Mouse (Mus musculus) heart, embryonic 12.5 days (tissue): ENCODE data around the gene Taf7l. TPM values are rescaled to one million over a fixed set of nuclear protein-coding genes. Genes with fewer than 3 reads are reported as not detected.

Source experiments
- ATAC-seq: fragments of 200-750 bp; cut with Nextera tagmentation; 2 replicates; pipeline ENCODE4 v1.8.0; 2017; ENCODE audit warnings: moderate TSS enrichment, moderate library complexity; ENCODE audit not compliant: insufficient number of reproducible peaks, low FRiP score
- H3K27ac ChIP-seq: fragments of 300-500 bp; sonication (generic); 2 replicates; pipeline ENCODE4 v1.5.1; 2016; ENCODE audit warnings: mild to moderate bottlenecking, moderate library complexity; ENCODE audit not compliant: poor library complexity, severe bottlenecking
- H3K27me3 ChIP-seq: fragments of 300-500 bp; sonication (generic); replicated peaks from 2 replicates; pipeline ENCODE4 v1.6.1; 2016; ENCODE audit warnings: mild to moderate bottlenecking, moderate library complexity
- H3K36me3 ChIP-seq: fragments of 300-500 bp; sonication (generic); 2 replicates; pipeline ENCODE4 v1.6.1; 2016; ENCODE audit warnings: mild to moderate bottlenecking, moderate library complexity
- H3K4me1 ChIP-seq: fragments of 300-500 bp; sonication (generic); replicated peaks from 2 replicates; pipeline ENCODE4 v1.6.1; 2016; ENCODE audit warnings: mild to moderate bottlenecking
- H3K4me2 ChIP-seq: fragments of 300-500 bp; sonication (generic); 2 replicates; pipeline ENCODE4 v1.6.1; 2016; ENCODE audit warnings: mild to moderate bottlenecking, moderate library complexity
- H3K4me3 ChIP-seq: fragments of 300-500 bp; sonication (generic); 2 replicates; pipeline ENCODE4 v1.5.1; 2016; ENCODE audit warnings: mild to moderate bottlenecking
- H3K9ac ChIP-seq: fragments of 300-500 bp; sonication (generic); 2 replicates; pipeline ENCODE4 v1.6.1; 2016; ENCODE audit warnings: mild to moderate bottlenecking, moderate library complexity
- H3K9me3 ChIP-seq: fragments of 300-500 bp; sonication (generic); replicated peaks from 2 replicates; pipeline ENCODE4 v1.6.1; 2016; ENCODE audit warnings: mild to moderate bottlenecking, moderate library complexity
- WGBS: fragments of 180-500 bp; shearing (Covaris S2); methylation state at CpG from one replicate; pipeline ENCODE4 v1.1.7; 2016; 5-methylcytosine and 5-hydroxymethylcytosine counted together
- polyA plus RNA-seq: library from polyadenylated mRNA; unstranded; fragments of >200 nt; fragmentation: Nextera tagmentation; extraction: Ambion mirVana; gene quantifications from 2 replicates; pipeline ENCODE4 v1.2.1, GENCODE M21; 2016

Taf7l gene
- polyA plus RNA-seq, 1 experiment from 2014 or later, result not detected

DNA sequence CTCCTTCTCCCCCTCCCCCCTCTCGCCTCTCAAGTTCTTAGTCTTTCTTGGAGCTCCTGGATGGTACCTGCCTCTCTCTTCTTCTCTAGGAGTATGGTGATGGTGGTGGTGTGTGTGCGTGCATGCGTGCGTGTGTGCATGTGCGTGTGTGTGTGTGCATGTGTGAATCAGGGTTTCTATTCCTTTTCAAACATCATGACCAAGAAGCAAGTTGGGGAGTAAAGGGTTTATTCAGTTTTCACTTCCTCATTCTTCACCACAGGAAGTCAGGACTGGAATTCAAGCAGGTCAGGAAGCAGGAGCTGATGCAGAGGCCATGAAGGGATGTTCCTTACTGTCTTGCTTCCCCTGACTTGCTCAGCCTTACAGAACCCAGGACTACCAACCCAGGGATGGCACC lies 52.0 kb downstream of the Taf7l start:
- 92% methylated on average over 5 of the region's 5 CpGs for WGBS
- Histone ChIP-seq H3K27me3 (no peaks in the 10 kb centered on the region), H3K4me1 (no peaks in the 10 kb centered on the region; the same call in 1 of the 2 replicates), H3K27ac (no peak overlapping the region), H3K36me3 (no peaks in the 10 kb centered on the region), H3K9me3 (no peaks in the 10 kb centered on the region; the same call in 1 of the 2 replicates), H3K4me2 (no peak overlapping the region), H3K9ac (no peak overlapping the region), H3K4me3 (no peak overlapping the region)
- ATAC-seq, result no peak

DNA sequence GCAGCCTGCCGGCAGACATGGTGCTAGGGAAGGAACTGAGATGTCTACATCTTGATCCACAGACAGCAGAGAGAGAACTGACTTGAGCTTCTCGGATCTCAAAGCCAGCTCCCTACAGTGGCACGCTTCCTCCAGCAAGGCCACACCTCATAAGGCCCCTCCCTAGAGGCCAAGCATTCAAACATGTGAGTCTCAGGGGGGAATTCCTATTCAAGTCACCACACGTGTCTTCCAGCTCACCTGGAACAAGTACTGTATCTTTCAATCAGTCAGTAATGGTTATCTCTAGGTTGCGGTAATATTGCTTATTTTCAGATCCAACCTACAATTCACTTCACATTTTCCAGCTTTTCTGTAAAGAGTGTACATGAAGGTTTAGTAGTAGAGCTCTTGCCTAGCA lies 56.2 kb downstream of the Taf7l start:
- Histone ChIP-seq H3K4me1 (no peaks in the 10 kb centered on the region), H3K4me2 (no peak overlapping the region), H3K36me3 (no peaks in the 10 kb centered on the region), H3K27me3 (no peaks in the 10 kb centered on the region), H3K27ac (no peak overlapping the region), H3K9ac (no peak overlapping the region), H3K4me3 (no peak overlapping the region), H3K9me3 (no peaks in the 10 kb centered on the region; the same call in 1 of the 2 replicates)
- no peak for ATAC-seq
- WGBS, result 78% methylated on average over 5 of the region's 5 CpGs

DNA sequence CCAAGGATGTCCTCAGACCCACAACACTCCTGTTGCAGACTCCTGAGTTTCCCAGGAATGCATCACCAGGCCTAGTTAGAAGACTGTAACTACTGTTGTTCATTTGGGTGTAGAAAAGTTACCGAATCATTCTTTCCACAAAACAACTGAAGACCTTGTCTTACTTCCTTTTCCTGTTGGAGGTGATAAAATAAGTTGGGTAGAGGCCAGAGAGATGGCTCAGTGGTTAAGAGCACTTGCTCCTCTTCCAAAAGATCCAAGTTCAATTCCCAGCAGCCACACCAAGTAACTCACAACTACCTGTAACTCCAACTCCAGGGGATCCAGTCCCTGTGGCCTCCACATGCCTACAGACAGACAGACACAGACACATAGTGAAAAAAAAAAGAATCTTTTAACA lies 64.2 kb downstream of the Taf7l start:
- ATAC-seq, result no peak
- Histone ChIP-seq H3K4me2 (no peak overlapping the region), H3K36me3 (no peaks in the 10 kb centered on the region), H3K27me3 (no peaks in the 10 kb centered on the region), H3K9me3 (no peaks in the 10 kb centered on the region), H3K27ac (no peak overlapping the region), H3K4me3 (no peak overlapping the region), H3K9ac (no peak overlapping the region), H3K4me1 (no peaks in the 10 kb centered on the region)
- WGBS, result 54% methylated on average over 1 of the region's 1 CpGs

Other genes starting within 250 kb of the Taf7l start
- gene Trmt2b, start 199.5 kb downstream of the Taf7l start, polyA plus RNA-seq, result 35.8 and 37.6 TPM in 2 replicates
- 6.2 and 6.6 TPM in 2 replicates for gene Tmem35a, start 181.3 kb downstream of the Taf7l start, polyA plus RNA-seq
- 23.2 and 28.6 TPM in 2 replicates for gene Cenpi, start 168.4 kb downstream of the Taf7l start, polyA plus RNA-seq
- gene Drp2, start 71.9 kb downstream of the Taf7l start, polyA plus RNA-seq, result 0.87 and 0.95 TPM in 2 replicates
- 75.0 and 76.1 TPM in 2 replicates for gene Timm8a1, start 65.4 kb upstream of the Taf7l start, polyA plus RNA-seq
- 1.2 and 1.3 TPM in 2 replicates for gene Btk, start 107.1 kb upstream of the Taf7l start, polyA plus RNA-seq
- gene Rpl36a, start 109.2 kb upstream of the Taf7l start, polyA plus RNA-seq, result 287 and 289 TPM in 2 replicates
- gene Gla, start 124.6 kb upstream of the Taf7l start, polyA plus RNA-seq, result 3.8 and 4.9 TPM in 2 replicates
- gene Hnrnph2, start 124.7 kb upstream of the Taf7l start, polyA plus RNA-seq, result 124 and 128 TPM in 2 replicates
- 5.0 and 5.4 TPM in 2 replicates for gene Armcx4, start 210.0 kb upstream of the Taf7l start, polyA plus RNA-seq
- gene Armcx1, start 241.5 kb upstream of the Taf7l start, polyA plus RNA-seq, result 47.2 and 50.3 TPM in 2 replicates